Mouse (Mus musculus) C2C12 (cell line): ENCODE measurements at regions not wholly inside any gene's neighbourhood (a gene's known extent, or its start where the extent isn't known, plus 50 kb on each side); places are given as distances from the start of the nearest gene placed in this dataset.

Experiments used
- CEBPB ChIP-seq: IDR thresholded peaks from one replicate; pipeline ENCODE4 v1.6.1; 2011; ENCODE audit warnings: low read depth, mild to moderate bottlenecking, control low read depth, moderate library complexity
- CTCF ChIP-seq: IDR thresholded peaks from one replicate; pipeline ENCODE4 v1.5.1; 2011; ENCODE audit not compliant: control insufficient read depth, insufficient read depth, insufficient read length
- USF1 ChIP-seq: IDR thresholded peaks from one replicate; pipeline ENCODE4 v1.6.1; 2011; ENCODE audit warnings: low read depth, mild to moderate bottlenecking, control low read depth, moderate library complexity

DNA sequence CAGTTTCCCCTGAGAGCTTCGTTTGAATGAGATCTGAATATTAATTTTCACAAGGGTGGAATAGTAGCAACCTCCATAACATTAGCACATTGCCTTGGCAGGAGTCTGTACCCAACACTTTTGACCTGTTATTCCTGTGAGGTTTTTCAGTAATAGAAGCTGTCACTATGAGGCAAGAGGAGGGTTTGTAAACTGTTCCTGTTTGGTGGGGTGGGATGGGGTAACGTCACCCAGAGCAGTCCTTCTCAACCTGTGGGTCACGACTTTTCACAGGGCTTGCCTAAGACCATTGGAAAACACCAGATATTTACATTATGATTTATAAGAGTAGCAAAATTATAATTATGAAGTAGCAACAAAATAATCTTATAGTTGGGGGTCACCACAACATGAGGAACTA, 147.4 kb downstream of the Pik3r1 start:
- no peak for TF ChIP-seq CTCF
- no peak for TF ChIP-seq USF1
- TF ChIP-seq CEBPB = no peak
